Mouse (Mus musculus): ENCODE measurements around the gene Cyp3a16. TPM values are rescaled to one million over a fixed set of nuclear protein-coding genes. Genes with fewer than 3 reads are reported as not detected.
"Not testable (repeated sequence)": the region's sequence is repeated elsewhere in the genome, so short reads cannot be mapped to it uniquely, and the experiment has no call there.

Gene Cyp3a16
- not detected for total RNA-seq (2021)
- long read RNA-seq, experiment 1 = 0 reads
- long read RNA-seq, experiment 2 = 0 reads

DNA sequence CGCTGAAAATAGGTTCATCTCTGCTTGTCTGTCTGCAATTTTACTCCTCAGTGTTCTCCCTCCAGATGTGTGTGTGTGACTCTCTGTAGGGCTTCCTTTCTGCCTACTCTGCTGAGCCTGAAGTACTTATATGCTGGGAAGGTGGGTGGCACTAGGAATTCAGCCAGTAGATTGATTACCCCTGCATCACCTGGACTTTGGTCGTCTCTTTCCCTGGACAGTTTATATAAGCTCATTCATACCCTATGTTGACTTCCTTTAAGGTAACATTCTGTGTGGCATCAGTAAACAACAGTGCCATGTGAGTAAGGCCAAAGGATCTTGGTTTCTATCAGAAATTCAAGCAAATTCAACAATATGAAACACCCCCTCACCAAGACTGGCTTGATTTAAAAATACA lies at the start of gene Cyp3a16:
Gene Cyp3a16 (minus strand): TSS at position 101 of the 400 bp plus-strand sequence.
- not testable (repeated sequence) for DNase-seq

- DNase-seq = no peak
Observed at GRCm38 (mm10) chr5:145490300-145490699, 20.8 kb upstream of the Cyp3a16 start.

DNA sequence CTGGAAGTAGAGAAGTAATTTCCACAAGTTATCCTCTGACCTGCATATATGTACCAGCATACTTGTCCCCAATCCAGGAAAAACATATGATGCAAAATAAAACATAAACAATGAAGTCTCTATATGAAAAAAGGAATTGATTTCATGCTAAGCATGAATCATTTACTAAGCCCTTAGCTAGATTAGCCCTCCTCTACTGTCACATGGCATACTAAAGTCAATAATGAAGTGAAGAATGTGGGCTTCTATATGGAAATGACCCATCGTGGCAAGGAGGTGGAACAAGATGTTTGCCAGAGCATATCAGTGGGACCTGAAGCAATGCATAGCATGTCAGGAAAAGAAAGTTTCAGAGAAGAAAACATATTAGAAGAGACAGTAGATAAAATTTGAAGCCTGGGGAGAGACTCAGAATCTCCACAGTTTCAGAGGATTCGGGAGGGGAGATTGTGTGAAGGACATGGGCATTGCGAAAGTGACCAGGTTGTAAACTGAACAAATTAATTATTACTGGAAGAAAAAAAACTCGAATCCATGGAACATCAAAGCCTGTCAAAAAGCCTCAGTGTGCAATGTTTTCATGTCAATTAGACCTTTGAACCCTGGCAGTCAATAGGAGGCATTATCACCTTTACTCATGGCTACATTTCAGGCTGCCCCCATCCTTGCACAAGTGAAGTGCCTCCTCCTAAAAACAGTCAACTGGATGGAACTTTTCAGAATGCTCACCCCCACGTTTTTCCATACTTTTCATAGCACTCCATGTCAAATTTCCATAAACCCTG lies 5.0 kb downstream of the Cyp3a16 start:
- no peak for DNase-seq

DNA sequence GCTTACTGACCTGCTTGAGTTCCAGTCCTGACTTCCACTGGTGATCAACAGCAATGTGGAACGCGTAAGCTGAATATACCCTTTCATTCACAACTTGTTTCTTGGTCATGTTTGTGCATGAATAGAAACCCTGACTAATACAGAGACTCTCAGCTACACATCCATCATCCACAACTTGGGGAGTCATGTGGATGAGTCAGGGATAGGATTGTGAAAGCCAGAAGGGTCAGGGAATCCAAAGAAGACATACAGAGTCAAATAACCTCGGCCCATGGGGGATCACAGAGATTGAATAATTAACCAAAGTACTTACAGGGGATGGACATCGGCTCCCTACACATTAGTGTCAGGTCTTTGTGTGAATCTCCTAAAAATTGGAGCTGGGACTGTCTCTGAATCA lies 7.2 kb downstream of the Cyp3a16 start:
- DNase-seq = no peak

DNA sequence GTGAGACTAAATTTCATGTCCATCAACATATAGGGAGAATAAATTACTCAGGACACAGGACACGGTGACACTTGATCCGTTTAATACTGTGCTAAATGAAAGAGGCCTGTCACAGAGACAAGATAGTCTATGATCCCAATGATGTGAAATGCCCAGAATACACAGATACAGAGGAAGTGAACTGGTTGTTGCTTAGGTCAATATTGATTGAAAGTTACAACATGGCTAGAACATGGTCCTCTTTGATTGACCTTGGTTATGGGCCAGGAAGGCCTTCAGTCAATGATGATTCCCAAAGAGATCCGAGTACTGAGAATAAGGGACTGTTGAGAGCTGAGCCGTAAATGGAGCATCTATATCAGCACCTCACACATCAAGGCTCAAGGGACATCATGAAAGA lies 15.1 kb downstream of the Cyp3a16 start:
- DNase-seq = no peak

- DNase-seq = no peak
Observed at GRCm38 (mm10) chr5:145433688-145434087, 35.8 kb downstream of the Cyp3a16 start.

GRCm38 (mm10) chr5:145431004-145431403 lies 38.5 kb downstream of the Cyp3a16 start:
- DNase-seq = no peak

GRCm38 (mm10) chr5:145422287-145422686 lies 47.2 kb downstream of the Cyp3a16 start:
- DNase-seq = no peak

GRCm38 (mm10) chr5:145415416-145415815 lies 54.1 kb downstream of the Cyp3a16 start:
- not testable (repeated sequence) for DNase-seq

Other genes with a start within 250 kb of the Cyp3a16 start
- 10 to 100 TPM; 10.9 to 12.6 TPM for gene Zfp655, start 238.0 kb downstream of the Cyp3a16 start, total RNA-seq (2021)
- gene Zscan25, start 189.2 kb downstream of the Cyp3a16 start, total RNA-seq (2021) = 1 to 10 TPM; 6.8 to 7.0 TPM
- not detected for gene Cyp3a57, start 124.4 kb downstream of the Cyp3a16 start, total RNA-seq (2021)
- gene Cyp3a41b, start 115.0 kb upstream of the Cyp3a16 start, total RNA-seq (2021) = not detected

All from gastrocnemius, postnatal 25 days (tissue).